Mouse (Mus musculus) lung, embryonic 16.5 days (tissue): Measurements from ENCODE around the gene Cyp2a5. TPM values are rescaled to one million over a fixed set of nuclear protein-coding genes. Genes with fewer than 3 reads are reported as not detected.
"Not testable (repeated sequence)": the region's sequence is repeated elsewhere in the genome, so short reads cannot be mapped to it uniquely, and the experiment has no call there.

Experiments
- ATAC-seq: fragments of 200-750 bp; cut with Nextera tagmentation; 2 replicates; pipeline ENCODE4 v1.8.0; 2017; ENCODE audit warnings: low read depth, mild to moderate bottlenecking, moderate library complexity
- H3K27ac ChIP-seq: fragments of 300-500 bp; sonication (generic); 2 replicates; pipeline ENCODE4 v1.5.1; 2014; ENCODE audit warnings: mild to moderate bottlenecking, control low read depth, low read length
- H3K27me3 ChIP-seq: fragments of 300-500 bp; sonication (generic); 2 replicates; pipeline ENCODE4 v1.6.1; 2014; ENCODE audit warnings: low read depth, low read length, mixed read lengths; ENCODE audit not compliant: control insufficient read depth, insufficient read depth
- H3K36me3 ChIP-seq: fragments of 300-500 bp; sonication (generic); 2 replicates; pipeline ENCODE4 v1.6.1; 2014; ENCODE audit warnings: low read length; ENCODE audit not compliant: control insufficient read depth, insufficient read depth
- H3K4me1 ChIP-seq: fragments of 300-500 bp; sonication (generic); replicated peaks from 2 replicates; pipeline ENCODE4 v1.6.1; 2014; ENCODE audit warnings: low read length, mixed read lengths; ENCODE audit not compliant: control insufficient read depth, insufficient read depth
- H3K4me2 ChIP-seq: fragments of 300-500 bp; sonication (generic); 2 replicates; pipeline ENCODE4 v1.6.1; 2014; ENCODE audit warnings: low read depth, low read length, control low read depth
- H3K4me3 ChIP-seq: fragments of 300-500 bp; sonication (generic); 2 replicates; pipeline ENCODE4 v1.5.1; 2014; ENCODE audit warnings: mild to moderate bottlenecking, low read length, control low read depth
- H3K9ac ChIP-seq: fragments of 300-500 bp; sonication (generic); 2 replicates; pipeline ENCODE4 v1.6.1; 2014; ENCODE audit warnings: low read length, control low read depth
- H3K9me3 ChIP-seq: fragments of 300-500 bp; sonication (generic); 2 replicates; pipeline ENCODE4 v1.6.1; 2016; ENCODE audit warnings: low read length; ENCODE audit not compliant: control insufficient read depth
- WGBS: fragments of 180-500 bp; shearing (Covaris S2); extraction: QIAGEN DNeasy Blood & Tissue Kit; methylation state at CpG from one replicate; pipeline ENCODE4 v1.1.7; 2014; 5-methylcytosine and 5-hydroxymethylcytosine counted together
- polyA plus RNA-seq: library from polyadenylated mRNA; unstranded; fragments of >200 nt; fragmentation: Nextera tagmentation; extraction: Ambion mirVana; gene quantifications from 2 replicates; pipeline ENCODE4 v1.2.1, GENCODE M21; 2015

The Cyp2a5 gene
- polyA plus RNA-seq, 1 experiment from 2014 or later = not detected

DNA sequence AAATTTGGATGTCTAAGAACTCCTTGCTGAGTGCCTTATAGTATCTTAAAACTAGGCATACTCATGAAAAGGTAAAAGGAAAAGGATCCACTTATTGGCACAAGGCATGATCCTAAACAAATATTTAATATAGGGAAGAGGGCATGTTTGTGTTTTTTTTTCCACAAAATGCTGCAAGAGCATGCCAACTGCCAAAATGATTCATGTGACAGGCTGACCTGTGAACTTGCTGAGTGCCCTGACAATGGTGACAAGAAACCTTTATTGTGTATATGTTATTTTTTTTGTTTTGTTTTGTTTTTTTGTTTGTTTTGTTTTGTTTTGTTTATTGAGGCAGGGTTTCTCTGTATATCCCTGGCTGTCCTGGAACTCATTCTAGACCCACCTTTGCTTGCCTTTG lies 43.5 kb downstream of the Cyp2a5 start:
- not testable (repeated sequence) for H3K36me3 ChIP-seq, H3K27ac ChIP-seq, H3K4me1 ChIP-seq, H3K27me3 ChIP-seq, H3K9ac ChIP-seq, ATAC-seq, H3K4me3 ChIP-seq, H3K9me3 ChIP-seq, H3K4me2 ChIP-seq

GRCm38 (mm10) chr7:26880600-26880999 lies 45.5 kb downstream of the Cyp2a5 start:
- not testable (repeated sequence) for H3K27me3 ChIP-seq, H3K9ac ChIP-seq, H3K27ac ChIP-seq, H3K4me2 ChIP-seq, H3K9me3 ChIP-seq, ATAC-seq, H3K4me1 ChIP-seq, H3K4me3 ChIP-seq, H3K36me3 ChIP-seq
- WGBS = 75% methylated on average over 2 of the region's 3 CpGs

Other genes starting within 250 kb of the Cyp2a5 start
- not detected in 2 replicates for gene Vmn1r185, start 216.8 kb upstream of the Cyp2a5 start, polyA plus RNA-seq
- not detected in 2 replicates for gene Cyp2b23, start 148.9 kb upstream of the Cyp2a5 start, polyA plus RNA-seq
- not detected in 2 replicates for gene Cyp2b19, start 78.2 kb upstream of the Cyp2a5 start, polyA plus RNA-seq
- gene Cyp2g1, start 26.4 kb upstream of the Cyp2a5 start, polyA plus RNA-seq = not detected in 2 replicates
- gene Cyp2a22, start 104.1 kb downstream of the Cyp2a5 start, polyA plus RNA-seq = not detected in 2 replicates
- not detected in 2 replicates for gene Cyp2a12, start 193.8 kb downstream of the Cyp2a5 start, polyA plus RNA-seq